Mouse (Mus musculus): ENCODE measurements around the gene Kel.

Kel gene

GRCm38 (mm10) chr6:41646220-41646619, 57.9 kb downstream of the Kel start:
- DNase-seq (ENCODE audit: low spot score) = no peak

DNA sequence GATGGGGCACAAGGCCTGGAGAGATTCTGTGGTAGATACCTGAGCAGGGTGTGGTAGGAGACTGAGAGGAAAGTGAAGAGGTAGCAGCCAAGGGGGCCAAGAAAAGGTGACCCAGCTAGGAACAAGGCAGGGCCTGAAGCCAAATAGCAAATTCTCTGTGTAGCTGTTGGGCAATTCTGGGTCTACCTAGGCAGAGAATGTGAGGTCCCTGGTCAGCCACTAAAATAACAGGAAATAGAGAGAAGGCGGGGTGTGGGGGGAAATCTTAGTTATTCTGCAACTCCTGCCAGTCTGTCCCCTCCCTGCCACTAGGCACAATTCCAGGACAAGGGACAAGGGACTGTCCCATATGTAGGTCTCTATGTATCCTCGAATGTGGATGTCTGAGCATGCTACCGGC, 60.9 kb downstream of the Kel start:
- DNase-seq (ENCODE audit: low spot score) = no peak

DNA sequence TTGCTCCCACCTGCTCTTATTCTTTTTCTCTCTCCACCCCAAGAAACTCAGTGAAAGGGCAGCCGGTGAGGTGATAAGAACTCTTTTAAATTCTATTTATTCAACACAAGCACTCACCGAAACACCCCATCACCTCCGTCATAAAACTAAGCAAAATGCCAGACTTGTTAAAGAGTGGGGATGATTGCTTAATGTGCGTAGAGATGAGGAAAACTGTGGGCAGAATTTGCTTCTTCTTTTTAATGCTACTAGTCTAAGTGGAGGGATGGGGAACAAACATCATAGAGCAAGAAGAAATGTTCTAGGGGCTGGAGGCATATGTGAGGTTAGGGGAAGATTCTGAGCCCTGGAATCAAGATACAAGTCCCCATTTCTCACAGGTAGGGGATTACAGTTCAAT, 61.4 kb downstream of the Kel start:
- no peak for DNase-seq (ENCODE audit: low spot score)

DNA sequence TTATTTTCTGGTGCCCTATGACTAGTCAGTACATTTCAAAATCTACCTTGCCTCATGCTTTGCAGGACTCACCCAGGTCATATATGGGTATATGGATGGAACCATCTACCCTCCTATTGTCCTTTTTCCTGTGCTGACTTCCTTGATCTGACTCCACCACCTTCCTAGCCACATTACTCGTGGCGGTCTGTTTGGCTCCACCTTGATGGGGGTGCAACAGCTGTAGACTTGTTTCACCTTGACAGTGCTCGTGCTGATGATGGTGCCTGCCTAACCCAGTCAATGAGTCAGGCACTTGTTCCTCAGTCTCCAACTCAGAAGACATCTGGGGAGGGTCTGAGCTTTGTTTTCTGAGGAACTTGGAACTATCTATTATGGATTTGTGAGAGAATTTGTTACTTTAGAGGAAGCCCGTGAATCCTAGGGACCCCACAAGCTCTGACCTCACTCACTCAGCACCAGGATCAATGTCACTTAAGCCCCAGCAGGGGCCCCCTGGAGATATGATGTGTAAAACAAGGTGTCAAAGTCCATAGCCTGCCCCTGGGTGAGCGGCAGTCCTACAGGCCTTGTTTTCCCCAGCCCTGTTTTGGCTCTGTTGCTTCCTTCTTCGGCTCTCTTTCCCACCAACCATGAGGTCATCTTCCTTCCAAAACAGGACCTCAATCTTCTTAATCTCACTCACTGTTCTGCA, 62.8 kb downstream of the Kel start:
- no peak for DNase-seq (ENCODE audit: low spot score)

DNA sequence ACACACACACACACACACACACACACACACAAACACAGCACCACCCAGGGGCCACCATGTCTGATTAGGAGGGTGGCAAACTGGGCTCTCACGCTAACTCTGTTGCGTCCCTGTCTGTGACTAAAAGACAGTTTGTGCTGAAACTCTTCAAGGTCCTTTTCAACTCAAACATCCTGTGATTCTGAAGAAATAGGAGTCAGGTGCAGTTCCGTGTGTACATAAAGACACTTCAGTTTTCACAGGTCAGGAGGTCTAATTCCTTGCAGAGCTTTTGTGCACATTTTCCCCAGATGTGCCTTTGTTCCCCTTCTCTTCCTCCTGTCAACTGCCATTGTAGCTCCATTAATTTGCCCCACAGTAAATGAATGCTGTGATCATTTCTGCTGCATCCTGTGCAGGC, 63.7 kb downstream of the Kel start:
- no peak for DNase-seq (ENCODE audit: low spot score)

DNA sequence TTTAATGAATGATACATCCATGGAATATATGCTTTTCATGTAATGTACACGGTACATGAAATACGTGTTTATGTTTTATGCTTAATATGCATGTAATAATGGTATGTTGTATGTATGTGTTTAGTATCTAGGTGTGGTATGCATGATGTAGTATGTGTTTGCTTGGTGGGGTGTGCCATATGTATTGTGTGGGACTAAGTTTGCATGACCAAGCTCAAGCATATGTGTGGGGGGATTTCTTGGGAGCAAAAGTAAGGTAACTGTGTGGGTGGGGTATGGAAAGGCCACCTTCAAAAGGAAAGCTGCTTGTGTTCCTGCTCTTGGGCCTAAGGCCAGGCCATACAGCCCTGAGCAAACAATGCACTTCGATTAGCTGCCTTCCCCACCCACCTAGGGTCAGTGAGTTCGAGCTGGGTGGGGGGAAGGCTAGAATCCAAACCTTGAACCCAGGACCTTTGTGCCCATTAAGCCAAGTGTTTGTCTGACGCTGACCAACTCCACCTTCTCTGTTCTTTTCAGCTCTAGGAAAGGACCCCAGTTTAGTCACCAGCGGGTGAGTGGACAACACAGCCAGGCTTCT, 66.1 kb downstream of the Kel start:
- DNase-seq (ENCODE audit: low spot score) = no peak

- no peak for DNase-seq (ENCODE audit: low spot score)
These were observed 66.7 kb downstream of the Kel start for GRCm38 (mm10) chr6:41637393-41637792.

Measured in T-cell, adult 2 months (primary cell).